Mouse (Mus musculus): ENCODE data around the gene Rarb. TPM values are rescaled to one million over a fixed set of nuclear protein-coding genes. Genes with fewer than 3 reads are reported as not detected.

Rarb gene
- total RNA-seq, 2 experiments from 2014 or later: 16.7 to 20.3 TPM

DNA sequence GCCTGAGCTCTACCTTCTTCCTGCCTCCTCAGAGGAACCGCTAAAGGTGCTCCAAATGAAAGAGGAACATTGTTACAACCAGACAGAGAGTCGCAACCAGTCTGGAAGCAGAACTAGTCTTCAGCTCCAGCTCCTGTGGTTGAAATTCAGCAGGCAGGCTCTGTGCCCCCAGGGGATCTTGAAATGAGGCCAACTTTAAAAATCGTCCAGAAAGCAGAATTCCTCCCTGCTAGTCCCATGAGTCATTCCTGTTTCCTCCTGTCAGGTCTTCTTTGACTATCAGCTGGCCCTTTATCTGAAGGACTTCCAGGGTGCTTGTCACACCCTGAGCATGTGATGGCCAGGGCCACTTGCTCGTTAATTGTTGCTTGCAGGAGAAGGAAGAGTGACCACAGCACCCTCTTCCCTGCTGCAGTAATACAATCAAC lies 220.9 kb downstream of the Rarb start:
- no peak for DNase-seq (ENCODE audit: low spot score in 2 of 2)

DNA sequence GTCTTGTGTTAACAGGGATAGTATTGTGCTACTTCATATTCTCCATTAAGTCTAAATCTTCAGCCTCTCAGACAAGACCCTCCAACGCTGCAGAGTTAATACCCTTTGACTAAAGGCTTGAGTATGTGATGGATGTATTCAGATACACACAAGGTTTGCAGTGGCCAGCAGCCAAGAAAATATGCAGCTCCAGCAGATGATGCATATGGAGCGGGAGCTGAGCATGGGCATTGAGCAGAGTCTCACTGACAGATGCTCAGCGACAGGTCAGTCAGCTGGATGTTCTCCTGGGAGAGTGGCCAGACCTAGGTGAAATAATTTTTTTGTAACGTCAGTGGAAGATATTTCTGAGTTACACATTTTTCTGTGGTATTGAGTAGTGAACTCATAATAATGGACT lies 229.8 kb downstream of the Rarb start:
- no peak for DNase-seq (ENCODE audit: low spot score in 2 of 2)

DNA sequence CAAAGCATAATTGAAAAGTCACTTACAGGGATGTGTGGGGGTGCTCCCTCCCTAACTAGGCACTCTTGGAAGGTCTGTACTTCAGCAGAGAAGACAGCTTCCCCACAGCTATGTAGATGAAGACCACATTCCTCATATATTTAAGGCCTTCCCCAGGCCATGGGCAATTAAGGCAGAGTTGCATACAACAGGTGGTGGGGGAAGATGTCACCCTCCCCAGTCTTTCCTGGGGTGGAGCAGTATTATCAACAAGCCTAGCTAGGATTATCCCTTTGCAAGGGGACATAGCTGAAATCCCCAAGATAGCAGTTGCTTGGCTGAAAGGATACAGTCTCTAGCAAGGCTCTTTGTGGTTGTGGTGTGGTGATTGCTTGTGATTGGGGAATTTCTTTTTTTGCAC lies 240.9 kb downstream of the Rarb start:
- DNase-seq (ENCODE audit: low spot score in 2 of 2): no peak

DNA sequence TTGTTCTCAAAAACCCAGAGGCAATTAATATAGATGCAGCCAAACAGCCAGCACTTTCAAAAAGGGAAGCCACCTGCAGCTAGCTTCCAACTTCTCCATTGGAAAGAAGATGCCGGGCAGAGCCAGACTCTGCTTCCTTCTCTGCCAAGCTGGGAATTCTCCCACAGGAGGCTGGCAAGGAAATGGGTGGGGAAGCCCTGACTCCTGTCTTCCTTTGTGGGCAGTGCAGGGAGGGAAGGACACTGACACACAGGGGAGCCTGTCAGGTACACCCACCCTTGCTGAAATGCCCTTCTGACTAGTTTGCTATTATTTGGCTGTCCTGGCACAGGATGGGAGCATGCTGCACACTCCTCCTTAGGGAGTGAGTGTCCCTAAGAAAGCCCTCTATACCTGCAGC lies 241.9 kb downstream of the Rarb start:
- peak in 1 of 2 experiments; percentile 13 for DNase-seq (ENCODE audit: low spot score in 2 of 2)

DNA sequence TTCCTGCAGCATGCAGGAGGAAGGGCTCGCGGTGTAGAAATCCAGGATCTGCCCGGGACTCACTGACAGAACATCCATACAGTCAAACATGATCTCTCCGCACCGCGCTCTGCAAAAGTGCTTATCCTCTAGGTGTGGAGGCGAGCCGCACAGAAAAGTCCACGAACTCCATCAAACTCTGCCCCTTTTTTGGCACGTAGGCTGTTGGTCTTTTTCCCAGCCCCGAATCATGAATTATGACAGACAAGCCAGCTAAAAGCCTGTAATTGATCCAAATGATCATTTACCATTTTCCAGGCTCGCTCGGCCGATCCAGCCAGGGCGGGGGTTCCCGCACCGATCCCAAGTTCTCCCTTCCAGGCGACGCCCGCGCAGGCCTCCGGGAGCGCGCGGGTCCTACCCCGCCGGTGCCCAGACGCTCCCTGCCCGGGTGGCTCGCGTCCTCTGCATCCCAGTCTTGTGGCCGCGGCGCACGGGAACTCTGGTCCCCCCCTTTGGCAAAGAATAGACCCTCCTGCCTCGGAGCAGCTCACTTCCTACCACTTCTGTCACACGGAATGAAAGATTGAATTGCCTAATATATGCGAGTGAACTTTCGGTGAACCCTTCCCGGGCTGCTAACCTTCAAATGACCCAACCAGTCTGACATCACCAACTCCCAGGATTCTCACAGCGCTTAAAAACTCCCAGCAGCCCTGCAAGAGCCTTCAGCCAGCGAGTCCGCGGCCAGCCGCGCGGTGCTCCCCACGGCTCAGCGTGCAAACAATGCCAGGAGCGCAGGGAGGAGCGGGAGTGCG lies 243.8 kb downstream of the Rarb start:
- peak; percentile 57 to 73 for DNase-seq (ENCODE audit: low spot score in 2 of 2)

DNA sequence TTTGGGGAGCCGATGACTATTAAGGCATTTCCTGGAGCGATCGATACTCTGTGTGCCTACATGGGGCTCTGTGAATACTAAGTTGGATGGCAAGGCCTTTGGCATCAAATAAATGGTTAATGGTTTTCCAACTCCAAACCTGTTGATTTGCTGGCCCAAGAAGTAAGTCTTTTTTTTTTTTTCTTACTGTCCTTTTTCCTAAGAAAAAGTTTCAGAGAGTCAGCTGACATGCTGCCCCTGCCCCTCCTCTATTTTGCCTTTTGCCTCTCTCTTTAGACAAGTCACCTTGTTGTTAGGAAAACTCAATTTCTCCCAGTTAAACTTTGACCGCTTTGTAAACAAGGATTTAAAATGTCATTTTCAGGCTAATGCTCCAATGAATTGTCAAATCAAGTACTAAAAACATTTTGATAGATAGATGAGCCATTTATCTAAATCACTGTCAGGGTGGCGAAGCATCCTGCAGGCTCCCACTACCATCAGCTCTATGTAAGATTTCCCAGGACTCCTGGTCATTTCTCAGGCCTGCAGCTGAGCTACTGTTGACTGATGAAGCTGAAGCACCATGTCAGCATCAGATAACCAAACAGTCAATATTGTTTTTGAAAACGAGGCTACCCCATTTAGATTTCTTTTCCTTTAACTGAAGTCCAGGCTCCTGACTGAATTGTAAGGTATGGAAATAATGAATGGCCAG lies 245.3 kb downstream of the Rarb start:
- DNase-seq (ENCODE audit: low spot score in 2 of 2): no peak

DNA sequence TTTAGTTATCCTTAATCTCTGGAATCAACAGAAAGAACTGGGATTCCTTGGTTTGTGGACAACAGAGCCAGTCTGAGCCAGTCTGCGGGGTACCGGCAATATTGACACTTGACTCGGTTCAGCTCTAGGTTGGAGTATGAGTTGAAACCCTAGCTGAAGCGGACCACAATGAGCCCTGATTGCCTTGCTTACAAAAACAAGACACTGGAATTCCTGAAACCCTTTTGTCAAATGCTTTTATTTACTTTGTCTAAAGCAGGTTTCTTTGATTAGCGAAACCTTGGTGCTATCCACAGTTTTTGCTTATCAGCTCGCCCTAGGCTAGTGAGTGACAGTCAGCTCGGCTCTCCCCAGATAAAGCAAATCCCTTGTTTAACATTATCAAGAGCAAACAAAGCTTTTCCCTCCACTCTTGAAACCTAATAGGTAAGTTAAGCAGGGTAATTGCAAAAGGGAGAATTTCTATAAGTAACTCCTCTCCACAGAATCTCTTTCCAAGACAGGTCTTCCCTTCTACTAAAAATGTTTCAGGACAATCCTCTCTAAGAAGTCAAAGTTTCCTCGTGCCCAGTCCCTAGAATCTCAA lies 246.1 kb downstream of the Rarb start:
- no peak for DNase-seq (ENCODE audit: low spot score in 2 of 2)

DNA sequence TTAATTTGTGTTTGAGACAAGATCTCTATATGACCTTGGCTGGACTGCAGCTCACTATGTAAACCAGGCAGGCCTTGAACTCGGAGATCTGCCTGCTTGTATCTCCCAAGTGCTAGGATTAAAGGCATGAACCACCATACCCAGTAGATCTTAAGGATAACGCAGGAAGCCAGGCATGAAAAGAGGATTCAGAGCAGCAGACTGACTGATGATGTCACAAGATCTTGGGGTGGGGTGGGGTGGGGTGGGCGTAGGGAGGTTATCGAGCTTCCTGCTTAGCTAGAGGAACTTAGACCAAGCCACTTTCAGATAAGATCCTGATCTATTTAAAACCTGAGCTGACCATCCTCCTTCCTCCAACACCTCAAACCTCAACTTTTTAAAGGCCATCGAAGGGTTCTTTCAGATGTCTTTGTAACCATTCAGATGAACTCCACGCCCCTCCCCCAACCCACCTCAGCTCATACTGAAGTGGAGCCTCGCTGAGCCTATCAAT lies 249.4 kb downstream of the Rarb start:
- DNase-seq (ENCODE audit: low spot score in 2 of 2): no peak

DNA sequence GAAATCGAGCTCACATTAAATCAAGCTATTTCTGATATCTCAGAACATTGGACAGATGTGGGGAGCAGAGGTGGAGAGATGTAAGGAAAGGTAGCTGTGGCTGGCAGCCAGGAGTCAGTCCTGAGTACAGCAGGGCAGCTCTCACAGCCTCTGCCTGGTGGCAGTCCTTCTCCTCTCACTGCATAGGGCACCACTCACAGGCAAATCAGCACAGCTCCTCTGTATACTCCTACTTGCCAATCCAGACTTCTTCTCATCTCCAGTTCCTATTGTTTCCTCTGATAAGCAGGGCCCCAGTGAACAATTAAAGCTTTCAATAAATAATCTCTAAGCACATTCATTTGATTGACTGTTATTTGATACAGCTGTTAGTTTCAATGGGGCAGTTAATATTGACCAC lies 252.0 kb downstream of the Rarb start:
- no peak for DNase-seq (ENCODE audit: low spot score in 2 of 2)

DNA sequence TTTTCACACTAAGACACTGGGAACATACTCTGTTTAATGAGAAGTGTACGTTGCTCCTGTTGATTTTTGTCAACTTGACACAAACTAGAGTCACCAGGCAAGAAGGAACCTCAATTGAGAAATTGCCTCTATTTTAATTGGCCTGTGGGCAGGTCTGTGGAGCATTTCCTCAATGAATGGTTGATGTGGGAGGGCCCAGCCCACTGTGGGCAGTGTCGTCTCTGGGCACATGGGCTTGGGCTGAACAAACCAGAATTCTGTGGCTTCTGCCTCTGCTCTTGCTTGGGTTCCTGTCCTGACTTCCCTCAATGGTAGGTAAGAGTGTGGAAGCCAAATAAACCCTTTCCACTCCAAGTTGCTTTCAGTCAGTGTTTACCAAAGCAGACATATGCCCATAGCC lies 255.0 kb downstream of the Rarb start:
- no peak for DNase-seq (ENCODE audit: low spot score in 2 of 2)

DNA sequence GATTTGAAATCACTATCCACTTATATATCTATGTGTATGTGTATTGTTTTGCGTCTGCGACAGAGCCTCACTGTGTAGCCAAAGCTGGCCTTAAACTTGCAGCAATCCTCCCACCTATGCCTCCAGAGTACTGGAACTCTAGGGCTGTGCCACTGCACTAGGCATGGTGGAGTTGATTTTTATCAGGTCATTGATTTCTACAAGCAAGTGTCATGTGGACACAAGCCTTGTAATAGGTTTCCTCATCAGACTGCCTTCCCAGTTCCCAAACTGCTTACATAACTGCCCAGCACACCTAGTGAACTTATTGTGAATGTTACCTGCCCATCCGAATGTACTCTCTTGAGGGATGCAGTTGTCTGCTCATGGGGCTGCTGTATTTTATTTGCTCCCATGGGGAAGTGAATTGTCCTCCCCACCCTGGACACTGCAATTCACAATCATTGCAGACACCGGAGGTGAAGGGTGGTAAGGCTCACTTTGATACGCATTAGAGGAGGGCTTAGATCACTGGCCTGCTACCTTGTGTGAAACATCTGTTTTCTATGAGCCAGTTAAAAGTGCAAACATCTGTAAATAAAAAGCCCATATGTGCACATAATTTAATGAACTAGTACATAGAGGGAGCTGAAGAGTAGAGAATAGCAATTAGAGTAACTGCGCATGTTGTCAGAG lies 257.3 kb downstream of the Rarb start:
- no peak for DNase-seq (ENCODE audit: low spot score in 2 of 2)

DNA sequence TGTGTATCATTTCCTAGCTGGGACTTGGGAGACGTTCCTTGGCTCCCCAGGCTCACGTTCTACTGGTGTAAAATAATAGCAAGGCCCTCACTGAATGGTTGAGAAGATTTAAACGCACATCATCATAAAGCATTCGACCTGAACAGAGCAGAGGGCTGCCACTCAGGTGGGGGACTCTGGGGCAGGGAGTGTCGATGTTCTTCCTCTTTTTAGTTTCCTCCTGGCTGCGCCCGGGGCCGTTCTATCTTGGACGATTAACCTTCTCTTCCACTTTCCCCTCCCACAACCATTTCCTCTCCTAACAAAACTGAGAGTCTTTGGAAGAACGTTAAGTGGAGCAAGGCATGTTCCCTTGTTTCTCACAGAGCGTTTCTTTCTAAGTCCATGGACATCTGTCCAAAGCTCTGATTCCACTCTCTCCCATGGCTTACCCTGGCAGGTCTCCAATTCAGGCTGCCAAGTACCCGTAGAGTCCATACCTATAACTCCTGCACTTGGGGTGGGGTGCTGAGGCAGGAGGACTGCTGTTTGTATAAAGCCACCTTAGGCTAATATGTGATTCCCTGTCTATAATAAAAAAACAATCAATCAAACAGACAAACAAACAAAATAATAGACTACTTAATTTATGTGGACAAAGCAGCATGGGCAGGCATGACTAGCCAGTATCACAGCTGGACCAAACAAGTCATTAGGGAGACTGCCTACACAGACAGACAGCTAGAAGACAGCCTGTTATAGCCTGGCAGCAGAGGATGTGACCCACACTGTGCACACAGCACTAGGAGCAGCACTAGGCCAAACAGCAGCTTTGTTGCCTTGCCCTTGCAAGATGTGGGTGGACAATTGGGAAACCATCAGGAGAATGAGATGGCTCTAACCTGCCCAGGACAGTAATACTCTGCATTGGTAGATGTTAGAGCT lies 259.4 kb downstream of the Rarb start:
- DNase-seq (ENCODE audit: low spot score in 2 of 2): no peak

DNA sequence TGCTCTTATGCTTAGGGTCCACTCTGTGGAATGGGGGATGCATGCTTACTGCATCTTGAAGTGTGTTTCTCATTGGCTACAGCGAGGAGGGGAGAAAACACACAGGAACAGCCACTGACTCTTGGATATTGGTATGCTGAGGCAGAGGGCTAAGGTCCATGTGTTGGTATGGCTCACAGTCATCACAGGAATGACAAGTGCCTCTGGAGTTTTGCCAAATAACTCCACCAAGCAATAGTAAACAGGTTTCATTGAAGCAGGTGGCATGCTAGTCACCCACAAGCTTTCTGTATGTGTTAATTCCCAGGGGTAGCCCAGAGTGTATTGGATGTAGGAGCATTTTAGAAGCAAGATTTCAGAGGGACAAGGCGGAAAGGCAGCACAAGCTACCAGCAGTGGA lies 260.9 kb downstream of the Rarb start:
- DNase-seq (ENCODE audit: low spot score in 2 of 2): no peak

DNA sequence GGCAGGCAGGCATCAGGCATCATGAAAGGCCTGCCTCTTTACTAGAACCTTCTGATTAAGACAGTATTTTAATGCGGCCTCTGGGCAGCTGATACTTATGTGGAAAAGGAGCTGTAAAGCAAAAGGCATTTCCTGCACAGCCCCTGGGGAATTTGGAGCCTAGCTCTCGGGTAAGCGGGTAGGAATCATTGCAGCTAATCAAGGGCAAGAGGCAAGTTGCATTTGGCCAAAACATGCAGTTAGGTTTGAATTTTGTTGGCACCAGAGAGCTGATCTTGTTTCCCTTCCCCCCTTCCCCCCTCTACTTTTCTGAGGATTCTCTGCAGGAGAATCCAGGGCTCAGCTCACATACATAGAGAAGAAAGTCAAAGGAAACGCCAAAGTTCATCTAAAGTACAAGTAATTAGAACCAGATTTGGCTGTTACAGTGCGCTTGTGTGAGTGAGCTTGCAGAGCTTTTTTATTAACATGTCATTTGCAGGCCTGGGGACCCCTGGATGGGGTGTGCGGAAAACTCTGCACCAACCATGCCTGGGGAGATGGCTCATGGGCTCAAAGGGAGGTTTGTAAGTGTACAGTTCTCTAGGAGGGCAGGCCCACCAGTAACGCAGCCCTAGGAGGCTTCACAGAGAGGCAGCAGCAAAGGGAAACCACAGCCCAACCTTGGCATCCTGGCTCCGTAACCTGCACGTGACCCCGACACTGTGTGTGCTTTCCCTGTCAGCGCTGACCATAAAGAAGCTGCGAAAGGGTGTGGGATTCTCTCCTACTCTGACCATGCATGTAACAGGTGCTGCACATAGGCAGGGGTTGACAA lies 264.1 kb downstream of the Rarb start:
- DNase-seq (ENCODE audit: low spot score in 2 of 2): no peak

DNA sequence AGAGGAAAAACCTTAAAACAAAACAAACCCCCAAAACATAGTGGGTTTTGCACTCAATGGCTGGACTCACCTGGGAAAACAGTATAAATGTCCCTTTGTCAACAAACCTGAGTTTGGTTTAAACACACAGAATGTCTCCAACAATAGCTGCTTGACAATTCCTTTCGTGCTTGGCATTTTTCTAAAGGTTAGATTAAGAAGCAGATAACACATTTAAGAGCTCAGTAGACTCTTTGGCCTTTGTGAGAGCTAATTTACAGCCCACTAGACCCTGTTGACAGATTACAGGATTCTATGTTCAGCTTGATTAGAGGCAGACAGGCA lies 264.7 kb downstream of the Rarb start:
- no peak for DNase-seq (ENCODE audit: low spot score in 2 of 2)

DNA sequence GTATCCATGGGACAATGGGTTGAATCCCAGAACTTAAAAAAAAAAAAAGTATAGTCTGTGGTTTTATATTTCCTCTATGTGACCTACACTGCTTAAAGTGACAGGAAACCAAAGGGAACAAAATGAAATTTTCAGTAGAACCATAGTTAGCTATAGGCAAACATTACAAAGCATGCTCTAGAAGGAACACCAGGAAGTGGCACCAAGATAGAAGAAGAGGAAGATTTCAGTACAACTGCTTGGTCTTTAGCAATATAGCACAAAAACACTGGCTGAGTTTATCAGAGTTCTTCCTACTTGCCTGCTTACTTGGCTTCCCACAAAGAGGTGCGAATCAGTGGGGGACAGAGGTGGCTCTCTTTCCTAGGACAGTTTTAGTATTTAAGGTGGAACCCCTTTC lies 266.7 kb downstream of the Rarb start:
- DNase-seq (ENCODE audit: low spot score in 2 of 2): no peak

DNA sequence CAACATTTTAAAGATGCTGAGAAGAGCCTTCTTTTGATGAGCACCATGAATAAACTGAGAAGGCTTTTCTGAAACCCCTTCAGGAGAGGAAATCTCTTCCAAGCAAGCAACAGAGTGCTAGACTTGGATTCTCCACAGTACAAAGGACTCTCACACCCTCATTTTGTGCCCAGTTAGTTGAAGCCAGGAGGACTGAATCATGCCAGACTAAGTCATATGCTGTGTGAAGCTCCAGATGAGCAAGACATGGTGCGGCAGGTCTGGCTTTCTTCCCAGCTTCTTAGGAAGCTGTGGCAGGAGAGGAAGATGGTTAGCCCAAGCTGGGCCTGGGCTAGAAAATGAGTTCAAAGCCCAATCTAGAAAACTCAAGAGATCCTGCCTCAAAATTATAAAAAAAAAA lies 267.1 kb downstream of the Rarb start:
- DNase-seq (ENCODE audit: low spot score in 2 of 2): peak in 1 of 2 experiments; percentile 38

DNA sequence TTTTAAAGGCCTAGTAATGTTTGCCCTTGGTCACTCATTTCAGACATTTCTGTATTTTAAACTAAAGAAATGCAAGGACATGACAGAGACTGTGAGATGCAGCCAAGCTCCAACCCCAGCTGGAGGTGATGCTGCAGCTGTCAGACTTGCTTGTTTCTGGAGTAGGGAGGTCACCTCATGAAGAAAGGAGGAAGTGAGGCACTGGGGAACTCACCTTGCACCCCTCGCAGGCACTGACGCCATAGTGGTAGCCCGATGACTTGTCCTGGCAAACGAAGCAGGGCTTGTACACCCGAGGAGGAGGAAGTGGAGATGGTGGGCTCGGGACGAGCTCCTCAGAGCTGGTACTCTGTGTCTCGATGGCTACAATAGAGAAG lies 270.8 kb downstream of the Rarb start:
- no peak for DNase-seq (ENCODE audit: low spot score in 2 of 2)

DNA sequence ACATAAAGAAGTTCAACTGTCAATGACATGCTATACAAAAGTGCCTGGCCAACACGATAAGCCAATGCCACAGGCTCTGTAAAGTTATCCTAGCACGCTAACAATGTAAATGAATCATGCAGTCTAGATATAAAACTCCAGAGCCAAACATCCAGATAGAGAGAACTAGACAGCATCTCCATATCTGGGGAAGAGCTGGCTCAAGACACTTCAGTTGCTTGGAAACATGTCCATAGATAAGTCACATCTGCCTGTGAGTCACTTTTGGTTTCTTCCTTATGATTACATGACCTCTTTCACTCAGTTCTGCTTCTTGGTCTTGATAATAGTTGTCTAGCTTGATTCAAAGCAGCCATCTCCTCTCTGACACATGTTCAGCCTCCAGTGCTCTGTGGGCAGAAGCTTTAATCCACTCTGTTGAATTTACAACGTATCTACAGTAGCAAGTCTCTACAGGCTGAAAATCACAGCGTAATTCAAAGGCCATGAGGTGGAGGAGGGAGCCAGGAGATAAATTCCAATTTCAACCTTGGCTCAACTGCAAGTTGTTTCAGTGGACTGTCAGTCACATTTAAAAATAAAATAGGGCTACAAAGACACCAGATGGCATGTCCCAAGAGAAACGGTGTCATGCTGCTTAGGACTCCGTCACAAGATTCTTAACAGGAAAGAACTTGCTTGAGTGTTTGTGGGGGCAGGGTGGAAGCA lies 271.3 kb downstream of the Rarb start:
- DNase-seq (ENCODE audit: low spot score in 2 of 2): no peak

Measured in left cerebral cortex, adult 18-20 months (tissue).